ENCODE assay signal across 8 mouse cellular contexts in genomic region chr11:83556085-83556781, GRCm38 (mm10). TPM values are rescaled to one million over a fixed set of nuclear protein-coding genes. Genes with fewer than 3 reads are reported as not detected.
DNase-seq lines count a peak whose midpoint lies in the region; ATAC-seq lines count a peak whose summit lies in the region.

No protein-coding gene starts in this region.

- no peak overlapping the region for H3K4me2 ChIP-seq in lung, embryonic 15.5 days

- ATAC-seq in lung, embryonic 15.5 days (ENCODE audit: borderline replicate concordance, extremely low read depth, low FRiP score, low TSS enrichment): peak; percentile 88

- peak; percentile 23 for DNase-seq in gastrocnemius, postnatal 10 days
- DNase-seq in gastrocnemius, postnatal 25 days: no peak
- DNase-seq in Muller cell, postnatal 12 days (ENCODE audit: inconsistent ontology term): peak; percentile 61
- peak; percentile 56 for DNase-seq in fibroblast of lung, adult 2 months (ENCODE audit: low read depth)
- peak; percentile 80 for DNase-seq in induced T-regulatory cell, adult 2 months (ENCODE audit: low read depth)
- DNase-seq in retina, embryonic 14.5 days (ENCODE audit: low spot score): peak; percentile 91
- DNase-seq in urinary bladder, postnatal 10 days (ENCODE audit: low spot score): no peak

- no peaks in the 10 kb centered on the region for H3K36me3 ChIP-seq in lung, embryonic 15.5 days

- no peak overlapping the region for H3K4me3 ChIP-seq in lung, embryonic 15.5 days

- no peak overlapping the region for H3K9ac ChIP-seq in lung, embryonic 15.5 days

- no peaks in the 10 kb centered on the region for H3K4me1 ChIP-seq in lung, embryonic 15.5 days

- 24% methylated on average over 8 of the region's 8 CpGs for WGBS in lung, embryonic 15.5 days

- no peak overlapping the region for H3K27ac ChIP-seq in lung, embryonic 15.5 days

- no peaks in the 10 kb centered on the region for H3K27me3 ChIP-seq in lung, embryonic 15.5 days

- no peaks in the 10 kb centered on the region for H3K9me3 ChIP-seq in lung, embryonic 15.5 days

RNA-seq across cellular contexts. Expression of gene Ccl9, which starts 22.2 kb away (rescaled TPM):
- 1 to 10 TPM; 2.9 to 4.3 TPM for total RNA-seq in gastrocnemius, postnatal 10 days (2021)
- 1 to 10 TPM; 4.0 to 5.0 TPM for total RNA-seq in gastrocnemius, postnatal 25 days (2021)
- 4.9 and 5.4 TPM in 2 replicates for polyA plus RNA-seq in lung, embryonic 15.5 days (2015; fragmentation: Nextera tagmentation; extraction: Ambion mirVana)

RNA-seq across cellular contexts. Expression of gene Ccl5, which starts 25.9 kb away (rescaled TPM):
- total RNA-seq in gastrocnemius, postnatal 10 days (2021): not detected
- total RNA-seq in gastrocnemius, postnatal 25 days (2021): not detected
- polyA plus RNA-seq in lung, embryonic 15.5 days (2015; fragmentation: Nextera tagmentation; extraction: Ambion mirVana): 0.82 TPM in 1 of 2 replicates, not detected in the other

RNA-seq across cellular contexts. Expression of gene Heatr9, which starts 34.3 kb away (rescaled TPM):
- not detected for total RNA-seq in gastrocnemius, postnatal 10 days (2021)
- not detected for total RNA-seq in gastrocnemius, postnatal 25 days (2021)
- not detected in 2 replicates for polyA plus RNA-seq in lung, embryonic 15.5 days (2015; fragmentation: Nextera tagmentation; extraction: Ambion mirVana)

RNA-seq across cellular contexts. Expression of gene Ccl6, which starts 36.7 kb away (rescaled TPM):
- 1 to 10 TPM; 3.3 to 3.4 TPM for total RNA-seq in gastrocnemius, postnatal 10 days (2021)
- total RNA-seq in gastrocnemius, postnatal 25 days (2021): 1 to 10 TPM; 4.7 to 8.4 TPM
- 8.1 and 9.2 TPM in 2 replicates for polyA plus RNA-seq in lung, embryonic 15.5 days (2015; fragmentation: Nextera tagmentation; extraction: Ambion mirVana)

Comparison
In these comparisons a context has a peak if more than half of its experiments do, and no peak if none do; other contexts are left out.
1. DNase-seq: peak in gastrocnemius, postnatal 10 days (single experiment), Muller cell, postnatal 12 days (single experiment), fibroblast of lung, adult 2 months (single experiment), induced T-regulatory cell, adult 2 months (single experiment) and retina, embryonic 14.5 days (single experiment); none in gastrocnemius, postnatal 25 days (single experiment) and urinary bladder, postnatal 10 days (single experiment).